Mouse (Mus musculus) limb, embryonic 13.5 days (tissue): Measurements from ENCODE around the gene 1700037H04Rik. TPM values are rescaled to one million over a fixed set of nuclear protein-coding genes. Genes with fewer than 3 reads are reported as not detected.
A peak's percentile ranks its signal among the peaks of the same experiment; 100 is the strongest.

Experiments used
- ATAC-seq: fragments of 200-750 bp; cut with Nextera tagmentation; 2 replicates; pipeline ENCODE4 v1.8.0; 2017; ENCODE audit warnings: low read depth, moderate number of reproducible peaks, moderate TSS enrichment; ENCODE audit not compliant: low FRiP score
- H3K27ac ChIP-seq: fragments of 300-500 bp; sonication (generic); 2 replicates; pipeline ENCODE4 v1.5.1; 2015; ENCODE audit warnings: inconsistent platforms, mild to moderate bottlenecking, moderate library complexity
- H3K27me3 ChIP-seq: fragments of 300-500 bp; sonication (generic); 2 replicates; pipeline ENCODE4 v1.6.1; 2015; ENCODE audit warnings: mild to moderate bottlenecking, inconsistent platforms
- H3K36me3 ChIP-seq: fragments of 300-500 bp; sonication (generic); 2 replicates; pipeline ENCODE4 v1.6.1; 2015; ENCODE audit warnings: inconsistent platforms, mild to moderate bottlenecking, moderate library complexity
- H3K4me1 ChIP-seq: fragments of 300-500 bp; sonication (generic); 2 replicates; pipeline ENCODE4 v1.6.1; 2015; ENCODE audit warnings: inconsistent platforms
- H3K4me2 ChIP-seq: fragments of 300-500 bp; sonication (generic); replicated peaks from 2 replicates; pipeline ENCODE4 v1.6.1; 2015; ENCODE audit warnings: inconsistent platforms, mild to moderate bottlenecking, moderate library complexity
- H3K4me3 ChIP-seq: fragments of 300-500 bp; sonication (generic); 2 replicates; pipeline ENCODE4 v1.5.1; 2015; ENCODE audit warnings: moderate library complexity, mild to moderate bottlenecking, inconsistent platforms
- H3K9ac ChIP-seq: fragments of 300-500 bp; sonication (generic); 2 replicates; pipeline ENCODE4 v1.6.1; 2015; ENCODE audit warnings: mild to moderate bottlenecking, inconsistent platforms
- H3K9me3 ChIP-seq: fragments of 300-500 bp; sonication (generic); 2 replicates; pipeline ENCODE4 v1.6.1; 2016; ENCODE audit warnings: inconsistent platforms
- WGBS: fragments of 180-500 bp; shearing (Covaris S2); methylation state at CpG from one replicate; pipeline ENCODE4 v1.1.7; 2015; 5-methylcytosine and 5-hydroxymethylcytosine counted together
- polyA plus RNA-seq: library from polyadenylated mRNA; unstranded; fragments of >200 nt; fragmentation: Nextera tagmentation; extraction: Ambion mirVana; gene quantifications from 2 replicates; pipeline ENCODE4 v1.2.1, GENCODE M21; 2015

The 1700037H04Rik gene
- polyA plus RNA-seq, 1 experiment from 2014 or later, result 56.0 TPM

- WGBS, result 82% methylated on average over 10 of the region's 10 CpGs
- Histone ChIP-seq H3K27ac (no peak overlapping the region), H3K4me3 (no peak overlapping the region), H3K9me3 (no peaks in the 10 kb centered on the region), H3K4me2 (no peak overlapping the region), H3K27me3 (no peaks in the 10 kb centered on the region), H3K36me3 (peaks cover 44% of the 10 kb centered on the region), H3K9ac (no peak overlapping the region), H3K4me1 (peaks cover 29% of the 10 kb centered on the region)
- ATAC-seq, result no peak
Measured at GRCm38 (mm10) chr2:131132111-131132888, 27.6 kb downstream of the 1700037H04Rik start.

- no peak overlapping the region for H3K27ac ChIP-seq
- no peaks in the 10 kb centered on the region for H3K9me3 ChIP-seq
- peaks cover 42% of the 10 kb centered on the region for H3K4me1 ChIP-seq
- no peak for ATAC-seq
- no peak overlapping the region for H3K4me3 ChIP-seq
- H3K4me2 ChIP-seq, result no peak overlapping the region
- no peak overlapping the region for H3K9ac ChIP-seq
- H3K27me3 ChIP-seq, result no peaks in the 10 kb centered on the region
- WGBS, result 83% methylated on average over 2 of the region's 2 CpGs
- peaks cover 30% of the 10 kb centered on the region for H3K36me3 ChIP-seq
Measured at GRCm38 (mm10) chr2:131130849-131131248, 29.0 kb downstream of the 1700037H04Rik start.

GRCm38 (mm10) chr2:131129836-131130235, 30.0 kb downstream of the 1700037H04Rik start:
- H3K9ac ChIP-seq, result no peak overlapping the region
- no peaks in the 10 kb centered on the region for H3K9me3 ChIP-seq
- H3K4me3 ChIP-seq, result no peak overlapping the region
- H3K4me1 ChIP-seq, result peaks cover 39% of the 10 kb centered on the region
- no peak overlapping the region for H3K27ac ChIP-seq
- peaks cover 20% of the 10 kb centered on the region for H3K36me3 ChIP-seq
- no peak for ATAC-seq
- H3K27me3 ChIP-seq, result no peaks in the 10 kb centered on the region
- 87% methylated on average over 5 of the region's 5 CpGs for WGBS
- peak overlapping the region; percentile 81; the same call in 1 of the 2 replicates for H3K4me2 ChIP-seq

GRCm38 (mm10) chr2:131128636-131129157, 31.2 kb downstream of the 1700037H04Rik start:
- no peak overlapping the region for H3K27ac ChIP-seq
- WGBS, result 85% methylated on average over 3 of the region's 3 CpGs
- no peak for ATAC-seq
- no peaks in the 10 kb centered on the region for H3K9me3 ChIP-seq
- H3K4me1 ChIP-seq, result peaks cover 39% of the 10 kb centered on the region
- H3K4me3 ChIP-seq, result peak overlapping the region; percentile 81
- H3K36me3 ChIP-seq, result peaks cover 11% of the 10 kb centered on the region
- H3K27me3 ChIP-seq, result no peaks in the 10 kb centered on the region
- peak overlapping the region; percentile 93; the same call in 1 of the 2 replicates for H3K9ac ChIP-seq
- H3K4me2 ChIP-seq, result peak overlapping the region; percentile 81

- Histone ChIP-seq H3K9ac (peak overlapping the region; percentile 93), H3K4me3 (peak overlapping the region; percentile 81), H3K27ac (0 out of 2 replicates have a peak overlapping the region, but pooled peaks have one; percentile 94), H3K4me1 (peaks cover 39% of the 10 kb centered on the region), H3K27me3 (no peaks in the 10 kb centered on the region), H3K9me3 (no peaks in the 10 kb centered on the region), H3K36me3 (peaks cover 11% of the 10 kb centered on the region), H3K4me2 (peak overlapping the region; percentile 81)
- no peak for ATAC-seq
- 84% methylated on average over 5 of the region's 5 CpGs for WGBS
Measured at GRCm38 (mm10) chr2:131128211-131128610, 31.7 kb downstream of the 1700037H04Rik start.

- Histone ChIP-seq H3K9me3 (no peaks in the 10 kb centered on the region), H3K27ac (peak within 1 kb of the TSS; percentile 94), H3K4me3 (peak within 1 kb of the TSS; percentile 81), H3K36me3 (peaks cover 10% of the 10 kb centered on the region), H3K9ac (peak within 1 kb of the TSS; percentile 93), H3K4me1 (peaks cover 36% of the 10 kb centered on the region), H3K27me3 (no peaks in the 10 kb centered on the region), H3K4me2 (peak within 1 kb of the TSS; percentile 81)
- peak; percentile 96 for ATAC-seq
- under 1% methylated on average over 28 of the region's 28 CpGs for WGBS
Measured at GRCm38 (mm10) chr2:131127161-131127730, 32.6 kb downstream of the 1700037H04Rik start, which contains the start of gene Hspa12b. TSS of gene Hspa12b (plus strand) at chr2:131127280.

- Histone ChIP-seq H3K4me1 (peaks cover 31% of the 10 kb centered on the region), H3K9me3 (no peaks in the 10 kb centered on the region), H3K27me3 (no peaks in the 10 kb centered on the region), H3K36me3 (no peaks in the 10 kb centered on the region), H3K9ac (peak overlapping the region; percentile 93), H3K27ac (peak overlapping the region; percentile 94; the same call in 1 of the 2 replicates), H3K4me2 (peak overlapping the region; percentile 81), H3K4me3 (peak overlapping the region; percentile 81; the same call in 1 of the 2 replicates)
- ATAC-seq, result peak; percentile 1; the same call in 1 of the 2 replicates
- 45% methylated on average over 9 of the region's 9 CpGs for WGBS
Measured at GRCm38 (mm10) chr2:131125964-131126815, 33.7 kb downstream of the 1700037H04Rik start.

GRCm38 (mm10) chr2:131125157-131125963, 34.5 kb downstream of the 1700037H04Rik start:
- Histone ChIP-seq H3K27me3 (no peaks in the 10 kb centered on the region), H3K9ac (no peak overlapping the region), H3K36me3 (no peaks in the 10 kb centered on the region), H3K9me3 (no peaks in the 10 kb centered on the region), H3K4me2 (no peak overlapping the region), H3K4me1 (peaks cover 31% of the 10 kb centered on the region), H3K27ac (no peak overlapping the region), H3K4me3 (no peak overlapping the region)
- 86% methylated on average over 9 of the region's 9 CpGs for WGBS
- ATAC-seq, result no peak

- WGBS, result 74% methylated on average over 3 of the region's 3 CpGs
Measured at GRCm38 (mm10) chr2:131124166-131124565, 35.7 kb downstream of the 1700037H04Rik start.

GRCm38 (mm10) chr2:131118968-131119574, 40.8 kb downstream of the 1700037H04Rik start:
- Histone ChIP-seq H3K27ac (no peak overlapping the region), H3K4me2 (no peak overlapping the region), H3K4me3 (no peak overlapping the region), H3K9ac (no peak overlapping the region), H3K9me3 (no peaks in the 10 kb centered on the region), H3K4me1 (no peaks in the 10 kb centered on the region), H3K27me3 (no peaks in the 10 kb centered on the region), H3K36me3 (no peaks in the 10 kb centered on the region)
- 81% methylated on average over 2 of the region's 2 CpGs for WGBS
- no peak for ATAC-seq

More at GRCm38 (mm10) chr2:131124166-131124565, 35.7 kb downstream of the 1700037H04Rik start:
- Histone ChIP-seq H3K27me3 (no peaks in the 10 kb centered on the region), H3K9me3 (no peaks in the 10 kb centered on the region), H3K9ac (0 out of 2 replicates have a peak overlapping the region, but pooled peaks have one; percentile 31), H3K4me3 (no peak overlapping the region), H3K27ac (no peak overlapping the region), H3K36me3 (no peaks in the 10 kb centered on the region), H3K4me1 (peaks cover 30% of the 10 kb centered on the region), H3K4me2 (no peak overlapping the region)
- ATAC-seq, result no peak
